Mouse (Mus musculus): ENCODE results near the gene Sh3pxd2a. TPM values are rescaled to one million over a fixed set of nuclear protein-coding genes. Genes with fewer than 3 reads are reported as not detected.

Sh3pxd2a gene
- total and polyA plus RNA-seq, 3 experiments: 3.9 to 11.3 TPM; not detected in 1

DNA sequence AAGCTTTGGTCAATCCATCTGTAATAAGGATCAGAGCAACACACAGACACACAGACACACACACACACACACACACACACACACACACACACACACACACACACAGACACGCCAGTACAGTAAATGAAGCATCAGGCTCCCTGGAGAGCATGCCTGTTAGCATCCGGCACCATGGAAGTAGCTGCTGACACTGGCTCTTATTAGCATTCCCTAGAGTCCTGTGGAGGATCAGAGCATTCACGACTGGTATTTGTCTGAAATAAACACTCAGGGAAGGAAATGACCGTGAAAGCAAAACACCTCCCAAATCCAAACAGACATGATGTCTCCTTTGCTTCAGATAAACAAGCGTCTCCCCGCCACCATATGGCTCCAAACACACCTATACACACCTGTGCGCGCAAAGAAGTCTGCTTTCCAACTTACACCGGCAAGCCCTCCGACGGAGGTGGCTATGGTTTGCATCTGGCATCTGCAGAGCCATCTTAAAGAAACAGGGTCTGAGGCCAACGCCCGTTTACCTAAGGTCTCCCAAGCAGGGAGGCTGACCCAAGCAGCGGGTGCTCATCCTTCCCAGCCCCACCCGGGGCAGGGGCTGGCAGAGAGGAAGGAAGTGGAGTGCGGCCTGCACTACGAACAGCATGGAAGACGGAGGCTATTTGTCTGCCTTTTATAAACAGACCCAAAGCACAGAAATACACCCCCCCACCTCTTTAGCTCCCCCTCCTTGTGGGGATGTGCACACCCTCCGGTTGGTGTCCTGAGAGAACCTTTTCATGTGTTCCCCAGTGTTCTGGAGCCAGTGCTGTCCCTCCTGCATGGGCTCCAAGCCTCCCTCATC, 3.9 kb downstream of the Sh3pxd2a start:
- Histone ChIP-seq H3K4me1 (ENCODE audit: control insufficient read depth in 1 of 2, insufficient read depth in 2 of 2, low read length in 2 of 2) (no peaks in the 10 kb centered on the region), H3K36me3 (ENCODE audit: control insufficient read depth in 1 of 2, insufficient read depth in 2 of 2, low read length in 2 of 2) (no peaks in the 10 kb centered on the region), H3K9me3 (replicated peaks; ENCODE audit: insufficient read depth, low read length) (no peaks in the 10 kb centered on the region), H3K27ac (ENCODE audit: control insufficient read depth, low read depth, low read length) (no peak overlapping the region), H3K79me2 (ENCODE audit: control insufficient read depth, insufficient read depth, low read length, poor library complexity) (no peaks in the 10 kb centered on the region), H3K9ac (ENCODE audit: control insufficient read depth, low read depth, low read length, poor library complexity, severe bottlenecking) (no peak overlapping the region), H3K27me3 (ENCODE audit: control insufficient read depth in 1 of 2, insufficient read depth in 2 of 2, low read length in 2 of 2) (no peaks in the 10 kb centered on the region), H3K4me3 (ENCODE audit: control insufficient read depth in 1 of 2, insufficient read depth in 1 of 2, low read depth in 2 of 2, low read length in 2 of 2) (no peak overlapping the region)
- TF ChIP-seq MYC (IDR thresholded peaks at IDR 0.05; ENCODE audit: low read depth, low read length) (no peak), MEF2A (IDR thresholded peaks at IDR 0.05; ENCODE audit: extremely low read depth, insufficient replicate concordance, low read depth, low read length, poor library complexity, severe bottlenecking) (no peak), EP300 (IDR thresholded peaks at IDR 0.05; ENCODE audit: low read depth in 1 of 2, low read length in 2 of 2) (no peak), HCFC1 (IDR thresholded peaks at IDR 0.05; ENCODE audit: low read depth, low read length) (no peak), USF2 (IDR thresholded peaks at IDR 0.05; ENCODE audit: borderline replicate concordance in 1 of 2, insufficient read depth in 1 of 2, low read depth in 1 of 2, low read length in 2 of 2) (no peak), GATA1 (IDR thresholded peaks at IDR 0.05; ENCODE audit: low read depth, low read length) (no peak), ZNF384 (IDR thresholded peaks at IDR 0.05; ENCODE audit: low read depth, low read length) (no peak), RCOR1 (IDR thresholded peaks at IDR 0.05; ENCODE audit: low read depth, low read length) (no peak), TBP (IDR thresholded peaks at IDR 0.05; ENCODE audit: low read depth, low read length) (no peak), NRF1 (IDR thresholded peaks at IDR 0.05; ENCODE audit: insufficient read depth, low read depth, low read length, poor library complexity, severe bottlenecking) (no peak), CHD1 (IDR thresholded peaks at IDR 0.05; ENCODE audit: low read depth, low read length) (no peak), CHD2 (IDR thresholded peaks at IDR 0.05; ENCODE audit: low read length) (no peak), SIN3A (IDR thresholded peaks at IDR 0.05; ENCODE audit: low read length) (no peak), MAZ (IDR thresholded peaks at IDR 0.05; ENCODE audit: low read depth, low read length) (no peak), NELFE (IDR thresholded peaks at IDR 0.05; ENCODE audit: low read depth, low read length) (no peak), SMC3 (IDR thresholded peaks at IDR 0.05; ENCODE audit: low read depth, low read length) (no peak), TAL1 (IDR thresholded peaks at IDR 0.05; ENCODE audit: low read length) (no peak), KAT2A (conservative IDR thresholded peaks at IDR 0.05; ENCODE audit: low read depth, low read length) (no peak), ZC3H11A (IDR thresholded peaks at IDR 0.05; ENCODE audit: low read depth, low read length) (no peak)
- DNase-seq (ENCODE audit: low read depth, low spot score): no peak

- Histone ChIP-seq H3K9ac (ENCODE audit: control insufficient read depth, low read depth, low read length, poor library complexity, severe bottlenecking) (no peak overlapping the region), H3K79me2 (ENCODE audit: control insufficient read depth, insufficient read depth, low read length, poor library complexity) (no peaks in the 10 kb centered on the region), H3K36me3 (ENCODE audit: control insufficient read depth in 1 of 2, insufficient read depth in 2 of 2, low read length in 2 of 2) (no peaks in the 10 kb centered on the region), H3K4me3 (ENCODE audit: control insufficient read depth in 1 of 2, insufficient read depth in 1 of 2, low read depth in 2 of 2, low read length in 2 of 2) (no peak overlapping the region), H3K27ac (ENCODE audit: control insufficient read depth, low read depth, low read length) (no peak overlapping the region), H3K4me1 (ENCODE audit: control insufficient read depth in 1 of 2, insufficient read depth in 2 of 2, low read length in 2 of 2) (no peaks in the 10 kb centered on the region), H3K9me3 (replicated peaks; ENCODE audit: insufficient read depth, low read length) (no peaks in the 10 kb centered on the region), H3K27me3 (ENCODE audit: control insufficient read depth in 1 of 2, insufficient read depth in 2 of 2, low read length in 2 of 2) (no peaks in the 10 kb centered on the region)
- no peak for TF ChIP-seq SMC3 (IDR thresholded peaks at IDR 0.05; ENCODE audit: low read depth, low read length)
- no peak for TF ChIP-seq USF1 (IDR thresholded peaks at IDR 0.05; ENCODE audit: low read depth, low read length)
- TF ChIP-seq GATA1 (IDR thresholded peaks at IDR 0.05; ENCODE audit: low read depth, low read length): no peak
- no peak for TF ChIP-seq JUND (IDR thresholded peaks at IDR 0.05; ENCODE audit: low read depth, low read length)
- no peak for TF ChIP-seq MAZ (IDR thresholded peaks at IDR 0.05; ENCODE audit: low read depth, low read length)
- TF ChIP-seq ELF1 (IDR thresholded peaks at IDR 0.05; ENCODE audit: low read depth, low read length): no peak
- DNase-seq (ENCODE audit: low read depth, low spot score): no peak
Observed at GRCm38 (mm10) chr19:47459214-47459613, 5.0 kb downstream of the Sh3pxd2a start.
